Mouse (Mus musculus) c-Kit-negative CD71-positive TER-119-positive erythroid progenitor cells, embryonic 14.5 days (primary cell): Measurements from ENCODE around the gene Slc4a4.

ENCODE experiments used
- DNase-seq: peaks from one replicate; pipeline ENCODE4 v3.0.0-alpha.2; 2013; ENCODE audit warnings: low read depth, low spot score

Gene Slc4a4

DNA sequence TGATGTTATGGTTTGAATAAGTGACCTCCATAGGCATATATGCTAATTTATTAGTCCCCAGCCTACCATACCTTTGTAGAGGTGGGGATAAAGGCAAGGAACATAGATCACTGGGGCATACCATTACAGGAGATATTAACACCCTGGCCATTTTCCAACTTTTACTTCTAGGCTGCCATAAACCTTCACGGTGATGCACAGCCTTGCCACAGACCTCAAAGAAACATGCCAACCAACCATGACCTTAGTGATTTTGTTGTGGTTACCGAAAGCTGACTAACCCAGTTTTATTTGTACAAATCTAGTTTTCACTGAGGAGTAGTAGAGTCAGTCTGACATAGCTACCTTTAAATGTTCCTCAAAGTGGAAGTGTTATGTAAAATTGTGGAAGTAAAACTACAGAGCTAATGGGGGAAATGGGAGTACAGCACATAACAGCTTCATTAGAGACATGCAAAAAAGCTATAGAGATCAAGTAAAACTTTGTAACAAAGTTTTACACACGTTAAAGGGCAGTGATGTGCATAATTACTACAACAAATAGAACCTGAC lies 393.8 kb downstream of the Slc4a4 start:
- DNase-seq, result no peak
